Mouse (Mus musculus): ENCODE results near the gene Wipf1.

- TF ChIP-seq POLR2A (IDR thresholded peaks at IDR 0.05; ENCODE audit: borderline replicate concordance, low read depth, low read length) (no peak), CTCF (IDR thresholded peaks at IDR 0.05; ENCODE audit: low read depth, low read length) (peak; percentile 51)
Measured at GRCm38 (mm10) chr2:73472130-73472529, 57.4 kb downstream of the Wipf1 start.
